ENCODE assay signal across 9 mouse cellular contexts in genomic region chr2:158204114-158204513, GRCm38 (mm10). TPM values are rescaled to one million over a fixed set of nuclear protein-coding genes. Genes with fewer than 3 reads are reported as not detected.
DNase-seq lines count a peak whose midpoint lies in the region; ATAC-seq lines count a peak whose summit lies in the region.
"Had no signal": no experiment of that assay in that cellular context is flagged by ENCODE, and none has a peak within 500 bp of the region (broad histone marks: within the 10 kb centered on the region; RNA-seq: fewer than 3 reads in every experiment).

No protein-coding gene starts in this region.

- H3K4me2 ChIP-seq in kidney, embryonic 14.5 days (replicated peaks; ENCODE audit: low read depth, low read length), result no peak overlapping the region
- no peak overlapping the region for H3K4me2 ChIP-seq in intestine, embryonic 16.5 days (ENCODE audit: low read depth, low read length)
- no peak overlapping the region for H3K4me2 ChIP-seq in limb, embryonic 12.5 days
- H3K4me2 ChIP-seq in stomach, embryonic 15.5 days, result no peak overlapping the region

- WGBS in kidney, embryonic 14.5 days, result 4% methylated on average over 7 of the region's 7 CpGs
- WGBS in intestine, embryonic 16.5 days, result 9% methylated on average over 7 of the region's 7 CpGs
- 8% methylated on average over 7 of the region's 7 CpGs for WGBS in limb, embryonic 12.5 days
- WGBS in stomach, embryonic 15.5 days, result 5% methylated on average over 7 of the region's 7 CpGs

- peak; percentile 84 for DNase-seq in kidney, adult 18-20 months
- peak; percentile 78 for DNase-seq in cerebellum, adult 9-10 months
- peak; percentile 51 to 75 for DNase-seq in frontal cortex, postnatal 14 days (ENCODE audit: low spot score in 2 of 2)
- peak; percentile 83 for DNase-seq in naive thymus-derived CD4-positive, alpha-beta T cell, adult 2 months (ENCODE audit: low read depth)

- no peaks in the 10 kb centered on the region for H3K27me3 ChIP-seq in kidney, embryonic 14.5 days (ENCODE audit: control insufficient read depth, insufficient read depth, low read length)
- H3K27me3 ChIP-seq in intestine, embryonic 16.5 days (replicated peaks; ENCODE audit: control insufficient read depth, insufficient read depth, low read length), result no peaks in the 10 kb centered on the region
- H3K27me3 ChIP-seq in limb, embryonic 12.5 days, result no peaks in the 10 kb centered on the region
- no peaks in the 10 kb centered on the region for H3K27me3 ChIP-seq in stomach, embryonic 15.5 days (replicated peaks)

- no peak overlapping the region for H3K9ac ChIP-seq in kidney, embryonic 14.5 days (ENCODE audit: low read depth, low read length)
- no peak overlapping the region for H3K9ac ChIP-seq in intestine, embryonic 16.5 days (ENCODE audit: low read depth, low read length)
- H3K9ac ChIP-seq in limb, embryonic 12.5 days (replicated peaks), result no peak overlapping the region
- no peak overlapping the region for H3K9ac ChIP-seq in stomach, embryonic 15.5 days

- no peaks in the 10 kb centered on the region for H3K9me3 ChIP-seq in kidney, embryonic 14.5 days (ENCODE audit: control insufficient read depth, low read length)
- no peaks in the 10 kb centered on the region for H3K9me3 ChIP-seq in intestine, embryonic 16.5 days (ENCODE audit: control insufficient read depth, low read length)
- H3K9me3 ChIP-seq in limb, embryonic 12.5 days, result peaks cover 3% of the 10 kb centered on the region; the same call in 1 of the 2 replicates
- H3K9me3 ChIP-seq in stomach, embryonic 15.5 days, result no peaks in the 10 kb centered on the region

- no peak overlapping the region for H3K27ac ChIP-seq in kidney, embryonic 14.5 days (ENCODE audit: low read depth, low read length)
- no peak overlapping the region for H3K27ac ChIP-seq in intestine, embryonic 16.5 days (ENCODE audit: low read length)
- no peak overlapping the region for H3K27ac ChIP-seq in limb, embryonic 12.5 days
- H3K27ac ChIP-seq in stomach, embryonic 15.5 days, result no peak overlapping the region
- H3K27ac ChIP-seq: macrophage had no signal

- no peak for ATAC-seq in kidney, embryonic 14.5 days (ENCODE audit: low FRiP score, low TSS enrichment)
- peak; percentile 65 for ATAC-seq in intestine, embryonic 16.5 days
- ATAC-seq in limb, embryonic 12.5 days (ENCODE audit: insufficient number of reproducible peaks, insufficient read depth, low FRiP score, low TSS enrichment, low read depth), result 0 out of 2 replicates have a peak, but pooled peaks have one; percentile 18
- ATAC-seq in stomach, embryonic 15.5 days (ENCODE audit: insufficient read depth, low FRiP score, low read depth), result peak; percentile 49; the same call in 1 of the 2 replicates

- no peaks in the 10 kb centered on the region for H3K4me1 ChIP-seq in kidney, embryonic 14.5 days (ENCODE audit: control insufficient read depth, insufficient read depth, low read length)
- no peaks in the 10 kb centered on the region for H3K4me1 ChIP-seq in intestine, embryonic 16.5 days (ENCODE audit: control insufficient read depth, insufficient read depth, low read length)
- H3K4me1 ChIP-seq in limb, embryonic 12.5 days (replicated peaks), result no peaks in the 10 kb centered on the region
- H3K4me1 ChIP-seq in stomach, embryonic 15.5 days, result 0 out of 2 replicates have a peak, but pooled peaks cover 6% of the 10 kb centered on the region

- no peaks in the 10 kb centered on the region for H3K36me3 ChIP-seq in kidney, embryonic 14.5 days (ENCODE audit: control insufficient read depth, insufficient read depth, low read length)
- no peaks in the 10 kb centered on the region for H3K36me3 ChIP-seq in intestine, embryonic 16.5 days (ENCODE audit: control insufficient read depth, insufficient read depth, low read length)
- H3K36me3 ChIP-seq in limb, embryonic 12.5 days, result peaks cover 27% of the 10 kb centered on the region
- H3K36me3 ChIP-seq in stomach, embryonic 15.5 days, result no peaks in the 10 kb centered on the region

- H3K4me3 ChIP-seq in kidney, embryonic 14.5 days (ENCODE audit: low read length), result no peak overlapping the region
- no peak overlapping the region for H3K4me3 ChIP-seq in intestine, embryonic 16.5 days (ENCODE audit: low read length)
- H3K4me3 ChIP-seq in limb, embryonic 12.5 days (replicated peaks), result no peak overlapping the region
- no peak overlapping the region for H3K4me3 ChIP-seq in stomach, embryonic 15.5 days (replicated peaks)

RNA-seq across cellular contexts. Expression of gene D630003M21Rik, which starts 24.9 kb away (rescaled TPM):
- polyA plus RNA-seq in kidney, embryonic 14.5 days (2014; fragmentation: Nextera tagmentation; extraction: Ambion mirVana), result 3.7 and 5.2 TPM in 2 replicates
- 2.8 and 2.9 TPM in 2 replicates for polyA plus RNA-seq in intestine, embryonic 16.5 days (2015; fragmentation: Nextera tagmentation; extraction: Ambion mirVana)
- polyA plus RNA-seq in limb, embryonic 12.5 days (2016; fragmentation: Nextera tagmentation; extraction: Ambion mirVana), result 10.2 TPM in 2 replicates
- polyA plus RNA-seq in stomach, embryonic 15.5 days (2015; fragmentation: Nextera tagmentation; extraction: Ambion mirVana), result 3.8 TPM in 2 replicates
- polyA plus RNA-seq: macrophage had no signal

RNA-seq across cellular contexts. Expression of gene Bpi, which starts 53.8 kb away (rescaled TPM):
- 0.19 TPM in 1 of 2 replicates, not detected in the other for polyA plus RNA-seq in kidney, embryonic 14.5 days (2014; fragmentation: Nextera tagmentation; extraction: Ambion mirVana)
- not detected in 2 replicates for polyA plus RNA-seq in intestine, embryonic 16.5 days (2015; fragmentation: Nextera tagmentation; extraction: Ambion mirVana)
- polyA plus RNA-seq in limb, embryonic 12.5 days (2016; fragmentation: Nextera tagmentation; extraction: Ambion mirVana), result not detected in 2 replicates
- not detected in 2 replicates for polyA plus RNA-seq in stomach, embryonic 15.5 days (2015; fragmentation: Nextera tagmentation; extraction: Ambion mirVana)
- polyA plus RNA-seq: macrophage had no signal

RNA-seq across cellular contexts. Expression of gene Tgm2, which starts 57.9 kb away (rescaled TPM):
- polyA plus RNA-seq in kidney, embryonic 14.5 days (2014; fragmentation: Nextera tagmentation; extraction: Ambion mirVana), result 15.3 and 17.3 TPM in 2 replicates
- 94.9 and 96.5 TPM in 2 replicates for polyA plus RNA-seq in intestine, embryonic 16.5 days (2015; fragmentation: Nextera tagmentation; extraction: Ambion mirVana)
- polyA plus RNA-seq in limb, embryonic 12.5 days (2016; fragmentation: Nextera tagmentation; extraction: Ambion mirVana), result 2.6 and 3.4 TPM in 2 replicates
- polyA plus RNA-seq in stomach, embryonic 15.5 days (2015; fragmentation: Nextera tagmentation; extraction: Ambion mirVana), result 91.7 and 93.1 TPM in 2 replicates
